Mouse (Mus musculus): ENCODE data around the gene Krt86.

GRCm38 (mm10) chr15:101472952-101473528 is at the start of gene Krt86:
- no peak for TF ChIP-seq POLR2A (IDR thresholded peaks at IDR 0.05; ENCODE audit: borderline replicate concordance, insufficient read depth, low read length)
- no peak for TF ChIP-seq CTCF (IDR thresholded peaks at IDR 0.05; ENCODE audit: borderline replicate concordance, insufficient read depth, low read depth, low read length)
